Mouse (Mus musculus) CD4-positive, CD25-positive, alpha-beta regulatory T cell, adult 4 months (primary cell): ENCODE measurements around the gene Itpkb. TPM values are rescaled to one million over a fixed set of nuclear protein-coding genes. Genes with fewer than 3 reads are reported as not detected.

Source experiments
- ATAC-seq: one replicate; pipeline ENCODE4 v1.8.0; 2017
- polyA plus RNA-seq, 2 experiments: library from polyadenylated mRNA; unstranded; fragments of 100-300 nt; shearing (Covaris generic); gene quantifications; one replicate each; pipeline ENCODE4 v1.2.1; 2017

Gene Itpkb
- polyA plus RNA-seq, 2 experiments from 2014 or later, result 54.6 to 56.7 TPM

GRCm38 (mm10) chr1:180422076-180422828 lies 92.0 kb downstream of the Itpkb start:
- peak; percentile 40 for ATAC-seq

GRCm38 (mm10) chr1:180423008-180423639 lies 92.8 kb downstream of the Itpkb start:
- ATAC-seq, result peak; percentile 12

- no peak for ATAC-seq
Observed at GRCm38 (mm10) chr1:180423931-180424330, 93.6 kb downstream of the Itpkb start.

- ATAC-seq, result no peak
Observed at GRCm38 (mm10) chr1:180426405-180426804, 96.1 kb downstream of the Itpkb start.

- ATAC-seq, result no peak
Observed at GRCm38 (mm10) chr1:180427685-180428084, 97.4 kb downstream of the Itpkb start.

- peak; percentile 46 for ATAC-seq
Observed at GRCm38 (mm10) chr1:180428101-180428712, 97.9 kb downstream of the Itpkb start.

GRCm38 (mm10) chr1:180428871-180429270 lies 98.6 kb downstream of the Itpkb start:
- ATAC-seq, result no peak

- no peak for ATAC-seq
Observed at GRCm38 (mm10) chr1:180429819-180430218, 99.5 kb downstream of the Itpkb start.

GRCm38 (mm10) chr1:180431833-180432232 lies 101.5 kb downstream of the Itpkb start:
- ATAC-seq, result peak; percentile 89

- ATAC-seq, result no peak
Observed at GRCm38 (mm10) chr1:180433098-180433538, 102.8 kb downstream of the Itpkb start.

GRCm38 (mm10) chr1:180433796-180434566 lies 103.7 kb downstream of the Itpkb start:
- ATAC-seq, result no peak

- no peak for ATAC-seq
Observed at GRCm38 (mm10) chr1:180434925-180435324, 104.6 kb downstream of the Itpkb start.

GRCm38 (mm10) chr1:180439496-180439895 lies 109.2 kb downstream of the Itpkb start:
- no peak for ATAC-seq

- ATAC-seq, result no peak
Observed at GRCm38 (mm10) chr1:180444411-180444810, 114.1 kb downstream of the Itpkb start.

GRCm38 (mm10) chr1:180449641-180450040 lies 119.4 kb downstream of the Itpkb start:
- ATAC-seq, result no peak

- ATAC-seq, result no peak
Observed at GRCm38 (mm10) chr1:180458274-180458673, 128.0 kb downstream of the Itpkb start.

- ATAC-seq, result no peak
Observed at GRCm38 (mm10) chr1:180458680-180459079, 128.4 kb downstream of the Itpkb start.

- no peak for ATAC-seq
Observed at GRCm38 (mm10) chr1:180460721-180461120, 130.4 kb downstream of the Itpkb start.

- ATAC-seq, result no peak
Observed at GRCm38 (mm10) chr1:180462396-180462795, 132.1 kb downstream of the Itpkb start.

- ATAC-seq, result no peak
Observed at GRCm38 (mm10) chr1:180462983-180463475, 132.7 kb downstream of the Itpkb start.

- no peak for ATAC-seq
Observed at GRCm38 (mm10) chr1:180464357-180464756, 134.1 kb downstream of the Itpkb start.

- no peak for ATAC-seq
Observed at GRCm38 (mm10) chr1:180465620-180466019, 135.3 kb downstream of the Itpkb start.

GRCm38 (mm10) chr1:180468004-180468403 lies 137.7 kb downstream of the Itpkb start:
- ATAC-seq, result no peak
